Mouse (Mus musculus) layer of hippocampus, adult 9-11 months (tissue): ENCODE results near the gene Gpr68.
A peak's percentile ranks its signal among the peaks of the same experiment; 100 is the strongest.

Source experiments
- DNase-seq: peaks from one replicate; pipeline ENCODE4 v3.0.0; 2022

The Gpr68 gene

GRCm38 (mm10) chr12:100907598-100908297, at the start of gene Gpr68:
TSS of gene Gpr68 (minus strand) at chr12:100908198.
- no peak for DNase-seq

- DNase-seq, result no peak
Measured at GRCm38 (mm10) chr12:100957257-100957656, 49.3 kb upstream of the Gpr68 start.

- DNase-seq, result no peak
Measured at GRCm38 (mm10) chr12:100956825-100957224, 48.8 kb upstream of the Gpr68 start.

GRCm38 (mm10) chr12:100956028-100956427, 48.0 kb upstream of the Gpr68 start:
- DNase-seq, result no peak

- no peak for DNase-seq
Measured at GRCm38 (mm10) chr12:100953926-100954325, 45.9 kb upstream of the Gpr68 start.

GRCm38 (mm10) chr12:100952193-100952931, 44.4 kb upstream of the Gpr68 start:
- DNase-seq, result peak; percentile 74

GRCm38 (mm10) chr12:100949146-100949545, 41.1 kb upstream of the Gpr68 start:
- no peak for DNase-seq

GRCm38 (mm10) chr12:100948021-100948420, 40.0 kb upstream of the Gpr68 start:
- no peak for DNase-seq

GRCm38 (mm10) chr12:100945948-100946347, 38.0 kb upstream of the Gpr68 start:
- no peak for DNase-seq

GRCm38 (mm10) chr12:100945501-100945900, 37.5 kb upstream of the Gpr68 start:
- no peak for DNase-seq

GRCm38 (mm10) chr12:100944921-100945336, 36.9 kb upstream of the Gpr68 start:
- DNase-seq, result no peak

- DNase-seq, result no peak
Measured at GRCm38 (mm10) chr12:100943146-100943545, 35.1 kb upstream of the Gpr68 start.

- DNase-seq, result no peak
Measured at GRCm38 (mm10) chr12:100941361-100941760, 33.4 kb upstream of the Gpr68 start.

- no peak for DNase-seq
Measured at GRCm38 (mm10) chr12:100937441-100938360, 29.7 kb upstream of the Gpr68 start.

GRCm38 (mm10) chr12:100936737-100937136, 28.7 kb upstream of the Gpr68 start:
- no peak for DNase-seq

- peak; percentile 56 for DNase-seq
Measured at GRCm38 (mm10) chr12:100936116-100936515, 28.1 kb upstream of the Gpr68 start.

GRCm38 (mm10) chr12:100934796-100935195, 26.8 kb upstream of the Gpr68 start:
- DNase-seq, result no peak

- no peak for DNase-seq
Measured at GRCm38 (mm10) chr12:100931653-100932052, 23.7 kb upstream of the Gpr68 start.

- no peak for DNase-seq
Measured at GRCm38 (mm10) chr12:100928286-100928685, 20.3 kb upstream of the Gpr68 start.

- DNase-seq, result peak; percentile 58
Measured at GRCm38 (mm10) chr12:100925644-100926619, 17.9 kb upstream of the Gpr68 start.

GRCm38 (mm10) chr12:100924646-100925339, 16.8 kb upstream of the Gpr68 start:
- no peak for DNase-seq
